Mouse (Mus musculus): ENCODE results near the gene Gigyf1.

DNA sequence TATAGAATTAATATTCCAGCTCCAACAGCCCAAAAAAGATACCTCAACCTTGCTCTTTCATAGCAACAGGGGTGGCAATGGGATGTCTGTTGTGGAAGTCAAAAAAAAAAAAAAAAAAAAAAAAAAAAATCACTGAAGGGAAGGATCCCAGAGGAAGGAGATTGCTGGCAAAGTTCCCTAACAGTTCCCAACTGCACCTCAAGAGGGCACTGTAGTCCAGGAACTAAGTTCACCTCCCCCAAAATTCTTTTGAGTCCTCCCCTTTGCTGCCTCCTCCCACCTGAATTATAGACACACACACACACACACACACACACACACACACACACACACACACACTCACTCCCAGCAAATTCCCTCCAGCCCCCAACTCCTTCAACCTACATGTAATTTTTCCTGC, 37.2 kb upstream of the Gigyf1 start:
- TF ChIP-seq CTCF (IDR thresholded peaks at IDR 0.05; ENCODE audit: extremely low read depth, insufficient read depth, insufficient read length, insufficient replicate concordance) (peak; percentile 65; the same call in 1 of the 2 replicates), POLR2A (IDR thresholded peaks at IDR 0.05; ENCODE audit: low read depth, low read length) (no peak)
